Mouse (Mus musculus) CH12.LX (cell line): Measurements from ENCODE around the gene Dkkl1. TPM values are rescaled to one million over a fixed set of nuclear protein-coding genes. Genes with fewer than 3 reads are reported as not detected.

ENCODE experiments used
- DNase-seq: peaks from one replicate; pipeline ENCODE4 v3.0.0-alpha.2; 2013; ENCODE audit errors: extremely low read depth
- H3K27ac ChIP-seq: 2 replicates; pipeline ENCODE4 v1.5.1; 2012; ENCODE audit warnings: low read depth, mild to moderate bottlenecking, control low read depth, moderate library complexity; ENCODE audit not compliant: insufficient read depth
- H3K27me3 ChIP-seq: replicated peaks from 2 replicates; pipeline ENCODE3; 2012; ENCODE audit warnings: inconsistent platforms
- H3K36me3 ChIP-seq, 2 experiments: replicated peaks in 1 of 2; 2 replicates each; pipeline versions ENCODE3 to v1.6.1; 2012; ENCODE audit warnings: inconsistent platforms in 1 of 2, low read length in 1 of 2, mild to moderate bottlenecking in 1 of 2, mixed read lengths in 1 of 2, moderate library complexity in 1 of 2; ENCODE audit not compliant: control insufficient read depth in 1 of 2, insufficient read depth in 1 of 2
- H3K4me1 ChIP-seq, 2 experiments: 2 replicates each; pipeline ENCODE4 v1.6.1; 2012; ENCODE audit warnings: inconsistent platforms in 1 of 2, moderate library complexity in 1 of 2; ENCODE audit not compliant: insufficient read depth in 2 of 2, control insufficient read depth in 1 of 2
- H3K4me2 ChIP-seq: 2 replicates; pipeline ENCODE4 v1.6.1; 2012; ENCODE audit warnings: low read depth, mild to moderate bottlenecking, control low read depth; ENCODE audit not compliant: poor library complexity, insufficient read depth, severe bottlenecking
- H3K4me3 ChIP-seq, 3 experiments: fragments of 150-350 bp in 1 of 3; sonication (generic) in 1 of 3; replicated peaks in 1 of 3; 2 replicates each; pipeline versions ENCODE3 to v1.5.1; 2011 to 2012; ENCODE audit warnings: low read depth in 2 of 3, low read length in 2 of 3, mild to moderate bottlenecking in 2 of 3, moderate library complexity in 2 of 3, control low read depth in 1 of 3, improper control_type of control experiment in 1 of 3, inconsistent platforms in 1 of 3, mixed read lengths in 1 of 3; ENCODE audit not compliant: poor library complexity in 1 of 3
- H3K79me2 ChIP-seq: replicated peaks from 2 replicates; pipeline ENCODE4 v1.6.1; 2012; ENCODE audit warnings: mild to moderate bottlenecking, moderate library complexity; ENCODE audit not compliant: control insufficient read depth, poor library complexity, insufficient read depth, severe bottlenecking; ENCODE audit errors: extremely low read depth
- H3K9ac ChIP-seq: 2 replicates; pipeline ENCODE4 v1.6.1; 2012; ENCODE audit warnings: low read depth, mild to moderate bottlenecking, control low read depth, moderate library complexity; ENCODE audit not compliant: insufficient read depth
- H3K9me3 ChIP-seq: replicated peaks from 2 replicates; pipeline ENCODE3; 2012; ENCODE audit warnings: low read length, inconsistent platforms, mixed read lengths
- BHLHE40 ChIP-seq: IDR thresholded peaks from 2 replicates; pipeline ENCODE4 v1.6.1; 2011; ENCODE audit warnings: mild to moderate bottlenecking, low read depth, low read length, improper control_type of control experiment
- CTCF ChIP-seq, 2 experiments: IDR thresholded peaks in 1 of 2; conservative IDR thresholded peaks in 1 of 2; 2 replicates each; pipeline ENCODE4 v1.5.1; 2011 to 2012; ENCODE audit warnings: low read depth in 2 of 2, low read length in 2 of 2, improper control_type of control experiment in 1 of 2, inconsistent platforms in 1 of 2, mild to moderate bottlenecking in 1 of 2, moderate library complexity in 1 of 2
- ELF1 ChIP-seq: IDR thresholded peaks from 2 replicates; pipeline ENCODE4 v1.6.1; 2014; ENCODE audit warnings: low read depth, mild to moderate bottlenecking, inconsistent platforms, low read length, improper control_type of control experiment
- EP300 ChIP-seq: IDR thresholded peaks from 2 replicates; pipeline ENCODE4 v1.6.1; 2011; ENCODE audit warnings: low read length, improper control_type of control experiment
- GABPA ChIP-seq: IDR thresholded peaks from 2 replicates; pipeline ENCODE4 v1.6.1; 2012; ENCODE audit warnings: low read depth, low read length, improper control_type of control experiment, inconsistent platforms; ENCODE audit not compliant: insufficient replicate concordance
- IRF4 ChIP-seq: IDR thresholded peaks from 2 replicates; pipeline ENCODE4 v1.6.1; 2014; ENCODE audit warnings: low read depth, mild to moderate bottlenecking, inconsistent platforms, low read length, improper control_type of control experiment
- KAT2A ChIP-seq: IDR thresholded peaks from 2 replicates; pipeline ENCODE4 v1.6.1; 2012; ENCODE audit warnings: low read length, improper control_type of control experiment, inconsistent platforms; ENCODE audit not compliant: insufficient replicate concordance
- MAX ChIP-seq: IDR thresholded peaks from 2 replicates; pipeline ENCODE4 v1.6.1; 2011; ENCODE audit warnings: low read length, improper control_type of control experiment
- MEF2A ChIP-seq: IDR thresholded peaks from 2 replicates; pipeline ENCODE4 v1.6.1; 2014; ENCODE audit warnings: low read depth, mild to moderate bottlenecking, inconsistent platforms, low read length, improper control_type of control experiment, borderline replicate concordance
- MXI1 ChIP-seq: IDR thresholded peaks from 2 replicates; pipeline ENCODE4 v1.6.1; 2011; ENCODE audit warnings: mild to moderate bottlenecking, low read depth, low read length, improper control_type of control experiment
- SIN3A ChIP-seq: IDR thresholded peaks from 2 replicates; pipeline ENCODE4 v1.6.1; 2012; ENCODE audit warnings: low read length, improper control_type of control experiment, inconsistent platforms
- SMC3 ChIP-seq: IDR thresholded peaks from 2 replicates; pipeline ENCODE4 v1.6.1; 2011; ENCODE audit warnings: low read depth, low read length, improper control_type of control experiment
- TBP ChIP-seq: conservative IDR thresholded peaks from 2 replicates; pipeline ENCODE4 v1.6.1; 2011; ENCODE audit warnings: low read depth, low read length, improper control_type of control experiment
- USF2 ChIP-seq: conservative IDR thresholded peaks from 2 replicates; pipeline ENCODE4 v1.6.1; 2011; ENCODE audit warnings: low read depth, low read length, improper control_type of control experiment
- dilution Hi-C: fragments of 300-500 bp; cut with MboI; formaldehyde crosslinking; loops from 2 replicates; pipeline ENCODE4 v1.14.3; 2020; ENCODE audit warnings: low sequenced_read_pairs; ENCODE audit not compliant: extremely low pct_unique_long_range_greater_than_20kb, extremely low pct_ligation_motif_present
- in situ Hi-C: fragments of 300-500 bp; cut with MboI; formaldehyde crosslinking; loops from 3 replicates; pipeline ENCODE4 v1.14.3; 2019; ENCODE audit warnings: low sequenced_read_pairs, low pct_ligation_motif_present, low pct_unique_long_range_greater_than_20kb, mixed read lengths
- polyA plus RNA-seq: library from polyadenylated mRNA; unstranded; fragments of >175 nt; gene quantifications from 2 replicates; pipeline ENCODE4 v1.2.1, GENCODE M21; 2012; ENCODE audit warnings: low read depth; ENCODE audit not compliant: insufficient read length
- total RNA-seq, 2 experiments: library from RNA; depleted of rRNA; stranded (reverse); fragments of 300-350 nt in 1 of 2; fragments of >200 nt in 1 of 2; gene quantifications; 2 replicates each; pipeline ENCODE4 v1.2.3; 2012 to 2014

Gene Dkkl1
- total and polyA plus RNA-seq, 3 experiments, result 0.24 to 1.6 (median 0.44) TPM

DNA sequence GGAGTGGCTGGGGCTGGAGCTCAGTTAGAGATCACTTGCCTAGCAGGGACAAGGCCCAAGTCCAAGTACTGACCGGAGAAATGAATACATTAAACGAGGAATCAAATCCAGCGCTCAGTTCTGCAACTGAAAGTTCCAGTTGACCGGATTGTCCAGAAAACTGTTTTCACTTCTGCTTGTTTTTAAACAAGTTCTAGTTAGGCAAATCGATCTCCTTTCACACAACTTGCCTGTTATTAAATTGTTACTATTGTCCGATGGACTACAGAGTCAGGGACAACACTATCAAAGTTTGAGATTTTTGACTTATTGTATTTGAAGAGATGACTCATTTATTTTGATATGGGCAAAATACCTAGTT, 29.4 kb upstream of the Dkkl1 start:
- Histone ChIP-seq H3K36me3 (peaks cover 3 to 7% of the 10 kb centered on the region in 2 experiments), H3K79me2 (peaks cover 2% of the 10 kb centered on the region; the same call in 1 of the 2 replicates), H3K27ac (no peak overlapping the region; the same call in 1 of the 2 replicates), H3K4me1 (peaks cover 14 to 30% of the 10 kb centered on the region in 2 experiments), H3K4me2 (peak overlapping the region; percentile 6; the same call in 1 of the 2 replicates), H3K4me3 (no peak overlapping the region), H3K9me3 (peaks cover 7% of the 10 kb centered on the region), H3K27me3 (no peaks in the 10 kb centered on the region), H3K9ac (no peak overlapping the region)
- in situ Hi-C loops, result no loop called here
- dilution Hi-C loops, result no loop called here
- no peak for DNase-seq
- TF ChIP-seq SMC3 (no peak), EP300 (peak; percentile 63), BHLHE40 (no peak), GABPA (no peak), IRF4 (peak; percentile 50; the same call in 1 of the 2 replicates), MAX (no peak), CTCF (conservative IDR thresholded peaks at IDR 0.05 in 1 of 2, IDR thresholded peaks at IDR 0.05 in 1 of 2; ENCODE audit: low read depth in 2 of 2, low read length in 2 of 2) (no peak), MEF2A (no peak), TBP (no peak), KAT2A (no peak), ELF1 (no peak)

DNA sequence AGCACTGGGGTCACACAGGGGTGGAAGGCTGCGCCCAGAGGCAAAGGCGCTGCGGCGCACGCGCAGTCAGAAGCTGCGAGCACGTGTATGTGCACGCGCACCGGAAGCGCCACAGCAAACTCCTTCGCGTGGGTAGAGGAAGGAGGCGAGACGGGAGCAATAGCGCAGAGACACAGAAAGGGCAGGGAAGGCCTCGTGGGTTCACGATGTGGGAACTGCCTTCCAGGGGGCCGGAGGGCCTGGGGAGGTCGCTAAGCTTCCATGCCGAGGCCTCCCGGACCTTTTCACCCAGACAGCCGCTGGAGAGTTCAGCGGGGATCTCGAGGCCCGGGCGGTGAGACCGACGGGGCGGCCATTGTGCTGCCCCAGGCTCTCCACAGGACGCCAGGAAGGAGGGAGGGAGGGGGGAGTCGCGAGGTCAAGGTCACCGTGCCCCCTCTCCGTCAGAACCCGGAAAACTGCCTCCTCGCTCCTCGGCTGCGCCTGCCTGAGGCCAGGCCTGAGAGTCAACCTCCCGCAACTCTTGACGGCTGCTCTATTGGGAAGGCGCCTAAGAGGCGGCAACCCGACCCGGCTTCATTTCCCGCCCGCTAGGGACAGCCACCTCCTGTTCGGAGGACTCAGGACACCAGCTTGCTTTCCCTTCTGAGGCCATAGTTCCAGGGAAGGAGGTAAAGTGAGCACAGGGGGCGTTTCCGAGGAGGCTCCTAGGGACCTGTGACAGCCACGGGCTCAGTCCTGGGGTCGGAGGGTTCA, 28.9 kb upstream of the Dkkl1 start, which contains the start of gene Slc6a16:
Gene Slc6a16 (plus strand): TSS at position 453 of the 756 bp plus-strand sequence.
- TF ChIP-seq USF2 (no peak), MXI1 (no peak), SIN3A (no peak)
- H3K79me2 ChIP-seq, result peaks cover 2% of the 10 kb centered on the region; the same call in 1 of the 2 replicates
- H3K4me3 ChIP-seq, result no peak within 1 kb of the TSS
- dilution Hi-C loops, result no loop called here
- DNase-seq, result no peak
- no peaks in the 10 kb centered on the region for H3K27me3 ChIP-seq
- H3K4me1 ChIP-seq, result peaks cover 17 to 34% of the 10 kb centered on the region in 2 experiments
- H3K9ac ChIP-seq, result no peak within 1 kb of the TSS
- H3K36me3 ChIP-seq, result peaks cover 6 to 12% of the 10 kb centered on the region in 2 experiments
- H3K4me2 ChIP-seq, result peak within 1 kb of the TSS; percentile 6; the same call in 1 of the 2 replicates
- in situ Hi-C loops, result no loop called here
- peak within 1 kb of the TSS; percentile 20; the same call in 1 of the 2 replicates for H3K27ac ChIP-seq
- peaks cover 7% of the 10 kb centered on the region for H3K9me3 ChIP-seq
